Mouse (Mus musculus): ENCODE data around the gene Tlr9. TPM values are rescaled to one million over a fixed set of nuclear protein-coding genes. Genes with fewer than 3 reads are reported as not detected.

Tlr9 gene
- polyA plus RNA-seq (2014; fragmentation: Illumina TruSeq; extraction: RNeasy Lipid Tissue Mini Kit (QIAGEN cat#74804); ENCODE audit: insufficient read depth, low read depth, low replicate concordance): 0.81 TPM

GRCm38 (mm10) chr9:106222261-106222851, at the start of gene Tlr9:
TSS of gene Tlr9 (plus strand) at chr9:106222598.

GRCm38 (mm10) chr9:106199535-106200272, 22.7 kb upstream of the Tlr9 start, which contains the start of gene Ppm1m:
TSS of gene Ppm1m (minus strand) at chr9:106199746.

GRCm38 (mm10) chr9:106202819-106203636, 19.4 kb upstream of the Tlr9 start, which contains the start of gene Twf2:
TSS of gene Twf2 (plus strand) at chr9:106203108.

Other genes starting within 250 kb of the Tlr9 start
- gene Col6a4, start 125.8 kb upstream of the Tlr9 start, polyA plus RNA-seq (2014; fragmentation: Illumina TruSeq; extraction: RNeasy Lipid Tissue Mini Kit (QIAGEN cat#74804); ENCODE audit: insufficient read depth, low read depth, low replicate concordance): 0.39 TPM
- 1.2 TPM for gene Glyctk, start 64.5 kb upstream of the Tlr9 start, polyA plus RNA-seq (2014; fragmentation: Illumina TruSeq; extraction: RNeasy Lipid Tissue Mini Kit (QIAGEN cat#74804); ENCODE audit: insufficient read depth, low read depth, low replicate concordance)
- gene Wdr82, start 51.7 kb upstream of the Tlr9 start, polyA plus RNA-seq (2014; fragmentation: Illumina TruSeq; extraction: RNeasy Lipid Tissue Mini Kit (QIAGEN cat#74804); ENCODE audit: insufficient read depth, low read depth, low replicate concordance): 27.9 TPM
- 33.4 TPM for gene Ppm1m, start 22.9 kb upstream of the Tlr9 start, polyA plus RNA-seq (2014; fragmentation: Illumina TruSeq; extraction: RNeasy Lipid Tissue Mini Kit (QIAGEN cat#74804); ENCODE audit: insufficient read depth, low read depth, low replicate concordance)
- 44.7 TPM for gene Twf2, start 19.5 kb upstream of the Tlr9 start, polyA plus RNA-seq (2014; fragmentation: Illumina TruSeq; extraction: RNeasy Lipid Tissue Mini Kit (QIAGEN cat#74804); ENCODE audit: insufficient read depth, low read depth, low replicate concordance)
- 268 TPM for gene Alas1, start 26.1 kb downstream of the Tlr9 start, polyA plus RNA-seq (2014; fragmentation: Illumina TruSeq; extraction: RNeasy Lipid Tissue Mini Kit (QIAGEN cat#74804); ENCODE audit: insufficient read depth, low read depth, low replicate concordance)
- 6.4 TPM for gene Poc1a, start 58.5 kb downstream of the Tlr9 start, polyA plus RNA-seq (2014; fragmentation: Illumina TruSeq; extraction: RNeasy Lipid Tissue Mini Kit (QIAGEN cat#74804); ENCODE audit: insufficient read depth, low read depth, low replicate concordance)
- 33.2 TPM for gene Dusp7, start 146.0 kb downstream of the Tlr9 start, polyA plus RNA-seq (2014; fragmentation: Illumina TruSeq; extraction: RNeasy Lipid Tissue Mini Kit (QIAGEN cat#74804); ENCODE audit: insufficient read depth, low read depth, low replicate concordance)
- gene Rpl29, start 206.9 kb downstream of the Tlr9 start, polyA plus RNA-seq (2014; fragmentation: Illumina TruSeq; extraction: RNeasy Lipid Tissue Mini Kit (QIAGEN cat#74804); ENCODE audit: insufficient read depth, low read depth, low replicate concordance): 688 TPM
- gene Acy1, start 215.7 kb downstream of the Tlr9 start, polyA plus RNA-seq (2014; fragmentation: Illumina TruSeq; extraction: RNeasy Lipid Tissue Mini Kit (QIAGEN cat#74804); ENCODE audit: insufficient read depth, low read depth, low replicate concordance): 6.0 TPM
- 37.3 TPM for gene Abhd14b, start 224.9 kb downstream of the Tlr9 start, polyA plus RNA-seq (2014; fragmentation: Illumina TruSeq; extraction: RNeasy Lipid Tissue Mini Kit (QIAGEN cat#74804); ENCODE audit: insufficient read depth, low read depth, low replicate concordance)
- gene Abhd14a, start 225.1 kb downstream of the Tlr9 start, polyA plus RNA-seq (2014; fragmentation: Illumina TruSeq; extraction: RNeasy Lipid Tissue Mini Kit (QIAGEN cat#74804); ENCODE audit: insufficient read depth, low read depth, low replicate concordance): 18.9 TPM
- 19.3 TPM for gene Pcbp4, start 230.7 kb downstream of the Tlr9 start, polyA plus RNA-seq (2014; fragmentation: Illumina TruSeq; extraction: RNeasy Lipid Tissue Mini Kit (QIAGEN cat#74804); ENCODE audit: insufficient read depth, low read depth, low replicate concordance)
- gene Gpr62, start 243.3 kb downstream of the Tlr9 start, polyA plus RNA-seq (2014; fragmentation: Illumina TruSeq; extraction: RNeasy Lipid Tissue Mini Kit (QIAGEN cat#74804); ENCODE audit: insufficient read depth, low read depth, low replicate concordance): 0.11 TPM

Data from lung, adult 10 weeks (tissue).